Mouse (Mus musculus): ENCODE data around the gene Abcc6. TPM values are rescaled to one million over a fixed set of nuclear protein-coding genes. Genes with fewer than 3 reads are reported as not detected.

Gene Abcc6
- polyA plus RNA-seq, 1 experiment from 2014 or later: 0.11 TPM

DNA sequence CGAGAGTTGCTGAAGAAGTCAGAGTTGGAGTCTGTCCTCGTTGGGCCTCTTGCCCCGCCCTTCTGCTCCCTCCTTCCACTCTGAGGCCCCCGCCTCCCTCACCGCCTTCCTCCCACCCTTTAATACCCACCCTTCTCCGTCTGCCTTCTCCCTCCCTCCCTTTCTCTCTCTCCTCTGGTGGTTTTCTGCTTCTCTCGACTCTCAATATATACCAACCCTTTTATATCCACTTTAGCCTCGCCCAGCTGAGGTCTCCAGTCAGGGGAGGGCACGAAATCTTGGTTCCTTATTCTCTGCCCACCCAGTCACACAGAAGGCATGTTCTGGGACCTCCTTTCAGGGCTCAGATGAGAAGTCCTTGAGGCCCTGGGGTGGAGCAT, 108.9 kb downstream of the Abcc6 start, which contains the start of gene Emp3:
Gene Emp3 (minus strand): TSS at position 163 of the 380 bp plus-strand sequence.
- WGBS: 55% methylated on average over 9 of the region's 9 CpGs
- DNase-seq (ENCODE audit: low spot score) (no peak), ATAC-seq (ENCODE audit: low FRiP score) (no peak)
- no peak within 1 kb of the TSS for H3K4me3 ChIP-seq (ENCODE audit: low read depth, low read length)
- peaks cover 15% of the 10 kb centered on the region for H3K4me1 ChIP-seq (replicated peaks; ENCODE audit: control insufficient read depth, insufficient read depth, low read length)
- no peak within 1 kb of the TSS for H3K4me2 ChIP-seq (replicated peaks; ENCODE audit: low read depth, low read length)
- H3K36me3 ChIP-seq (ENCODE audit: control insufficient read depth, insufficient read depth, low read length): no peaks in the 10 kb centered on the region
- no peaks in the 10 kb centered on the region for H3K9me3 ChIP-seq (ENCODE audit: control insufficient read depth, low read length)
- H3K9ac ChIP-seq (ENCODE audit: low read depth, low read length): no peak within 1 kb of the TSS; the same call in 1 of the 2 replicates
- no peaks in the 10 kb centered on the region for H3K27me3 ChIP-seq (ENCODE audit: control insufficient read depth, insufficient read depth, low read length)
- no peak within 1 kb of the TSS for H3K27ac ChIP-seq (ENCODE audit: low read depth, low read length)

DNA sequence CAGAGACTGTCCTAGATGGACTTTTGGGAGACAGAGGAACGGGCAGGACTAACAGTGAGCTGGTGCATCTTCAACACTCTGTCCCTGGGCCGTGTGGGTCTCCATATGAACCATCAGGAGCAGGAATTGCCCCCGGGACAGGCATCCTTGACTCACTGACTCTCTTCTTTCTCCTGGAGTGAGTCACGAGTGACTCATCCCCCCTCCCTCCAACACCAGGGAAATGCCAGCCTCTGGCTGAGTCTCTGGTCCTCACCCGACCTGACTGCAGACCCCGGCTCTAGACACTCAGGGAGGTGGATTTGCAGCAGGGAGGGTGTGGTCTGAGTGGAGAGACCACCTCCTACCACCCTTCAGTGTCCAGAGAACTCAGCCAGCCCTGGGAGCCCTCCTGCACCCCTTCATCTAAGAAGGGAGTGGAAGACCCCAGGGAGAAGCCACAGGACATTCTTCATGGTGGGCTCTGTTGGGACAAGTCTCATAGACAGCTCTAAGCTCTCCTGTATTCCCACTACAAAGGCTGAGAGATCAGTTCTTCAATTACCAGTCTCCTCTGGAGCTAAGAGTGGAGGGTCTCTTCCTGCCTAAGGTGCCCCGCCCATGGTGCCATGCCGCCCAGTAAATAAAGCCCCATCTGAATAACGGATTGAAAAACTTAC, 109.4 kb downstream of the Abcc6 start:
- H3K9ac ChIP-seq (ENCODE audit: low read depth, low read length): no peak overlapping the region

GRCm38 (mm10) chr7:45919761-45920160, 110.3 kb downstream of the Abcc6 start:
- H3K36me3 ChIP-seq (ENCODE audit: control insufficient read depth, insufficient read depth, low read length): no peaks in the 10 kb centered on the region
- H3K4me2 ChIP-seq (replicated peaks; ENCODE audit: low read depth, low read length): no peak overlapping the region
- H3K9me3 ChIP-seq (ENCODE audit: control insufficient read depth, low read length): no peaks in the 10 kb centered on the region
- ATAC-seq (ENCODE audit: low FRiP score) (no peak), DNase-seq (ENCODE audit: low spot score) (no peak)
- H3K27ac ChIP-seq (ENCODE audit: low read depth, low read length): no peak overlapping the region
- peaks cover 17% of the 10 kb centered on the region for H3K4me1 ChIP-seq (replicated peaks; ENCODE audit: control insufficient read depth, insufficient read depth, low read length)
- no peaks in the 10 kb centered on the region for H3K27me3 ChIP-seq (ENCODE audit: control insufficient read depth, insufficient read depth, low read length)
- 77% methylated on average over 4 of the region's 4 CpGs for WGBS
- no peak overlapping the region for H3K4me3 ChIP-seq (ENCODE audit: low read depth, low read length)
- no peak overlapping the region for H3K9ac ChIP-seq (ENCODE audit: low read depth, low read length)

More for the DNA sequence above, 109.4 kb downstream of the Abcc6 start:
- no peak overlapping the region for H3K4me2 ChIP-seq (replicated peaks; ENCODE audit: low read depth, low read length)
- no peaks in the 10 kb centered on the region for H3K36me3 ChIP-seq (ENCODE audit: control insufficient read depth, insufficient read depth, low read length)
- H3K27me3 ChIP-seq (ENCODE audit: control insufficient read depth, insufficient read depth, low read length): no peaks in the 10 kb centered on the region
- ATAC-seq (ENCODE audit: low FRiP score) (no peak), DNase-seq (ENCODE audit: low spot score) (no peak)
- no peak overlapping the region for H3K4me3 ChIP-seq (ENCODE audit: low read depth, low read length)
- peaks cover 17% of the 10 kb centered on the region for H3K4me1 ChIP-seq (replicated peaks; ENCODE audit: control insufficient read depth, insufficient read depth, low read length)
- 54% methylated on average over 9 of the region's 9 CpGs for WGBS
- no peak overlapping the region for H3K27ac ChIP-seq (ENCODE audit: low read depth, low read length)
- no peaks in the 10 kb centered on the region for H3K9me3 ChIP-seq (ENCODE audit: control insufficient read depth, low read length)

GRCm38 (mm10) chr7:45919083-45919671, 110.9 kb downstream of the Abcc6 start:
- ATAC-seq (ENCODE audit: low FRiP score) (no peak), DNase-seq (ENCODE audit: low spot score) (no peak)
- Histone ChIP-seq H3K27me3 (ENCODE audit: control insufficient read depth, insufficient read depth, low read length) (no peaks in the 10 kb centered on the region), H3K4me1 (replicated peaks; ENCODE audit: control insufficient read depth, insufficient read depth, low read length) (peaks cover 17% of the 10 kb centered on the region), H3K4me3 (ENCODE audit: low read depth, low read length) (no peak overlapping the region), H3K36me3 (ENCODE audit: control insufficient read depth, insufficient read depth, low read length) (no peaks in the 10 kb centered on the region), H3K9me3 (ENCODE audit: control insufficient read depth, low read length) (no peaks in the 10 kb centered on the region), H3K9ac (ENCODE audit: low read depth, low read length) (no peak overlapping the region), H3K4me2 (replicated peaks; ENCODE audit: low read depth, low read length) (no peak overlapping the region), H3K27ac (ENCODE audit: low read depth, low read length) (no peak overlapping the region)
- WGBS: 68% methylated on average over 14 of the region's 14 CpGs

DNA sequence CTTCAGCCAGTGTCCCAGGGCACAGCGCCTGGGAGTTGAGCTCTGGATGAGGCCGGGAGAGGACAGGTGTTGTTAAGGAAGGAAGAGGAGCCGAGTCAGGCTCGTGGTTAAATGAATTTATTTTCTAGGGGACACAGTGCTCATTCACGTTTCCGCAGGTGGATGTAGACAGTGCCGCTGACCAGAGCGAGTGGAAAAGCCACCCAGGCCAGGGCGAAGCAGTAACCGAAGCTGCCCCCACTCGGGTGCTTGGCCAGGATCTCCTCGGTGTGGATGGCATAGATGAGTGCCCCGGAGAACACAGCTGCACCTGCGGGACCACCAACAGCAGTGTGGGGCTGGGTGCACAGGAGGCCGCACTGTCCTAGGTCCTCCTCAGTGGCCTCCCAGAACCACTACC, 112.2 kb downstream of the Abcc6 start:
- Histone ChIP-seq H3K4me2 (replicated peaks; ENCODE audit: low read depth, low read length) (no peak overlapping the region), H3K27me3 (ENCODE audit: control insufficient read depth, insufficient read depth, low read length) (no peaks in the 10 kb centered on the region), H3K27ac (ENCODE audit: low read depth, low read length) (no peak overlapping the region), H3K9me3 (ENCODE audit: control insufficient read depth, low read length) (no peaks in the 10 kb centered on the region), H3K9ac (ENCODE audit: low read depth, low read length) (no peak overlapping the region), H3K36me3 (ENCODE audit: control insufficient read depth, insufficient read depth, low read length) (no peaks in the 10 kb centered on the region), H3K4me3 (ENCODE audit: low read depth, low read length) (no peak overlapping the region), H3K4me1 (replicated peaks; ENCODE audit: control insufficient read depth, insufficient read depth, low read length) (peaks cover 17% of the 10 kb centered on the region)
- DNase-seq (ENCODE audit: low spot score) (no peak), ATAC-seq (ENCODE audit: low FRiP score) (no peak)
- 86% methylated on average over 15 of the region's 15 CpGs for WGBS

Other genes starting within 250 kb of the Abcc6 start
- 6.3 and 9.1 TPM in 2 replicates for gene Lmtk3, start 246.6 kb downstream of the Abcc6 start, polyA plus RNA-seq (2014; fragmentation: Nextera tagmentation; extraction: Ambion mirVana)
- 1.4 and 1.9 TPM in 2 replicates for gene Sult2b1, start 245.6 kb downstream of the Abcc6 start, polyA plus RNA-seq (2014; fragmentation: Nextera tagmentation; extraction: Ambion mirVana)
- gene Cyth2, start 215.7 kb downstream of the Abcc6 start, polyA plus RNA-seq (2014; fragmentation: Nextera tagmentation; extraction: Ambion mirVana): 211 and 248 TPM in 2 replicates
- 0.48 and 0.57 TPM in 2 replicates for gene Kcnj14, start 205.5 kb downstream of the Abcc6 start, polyA plus RNA-seq (2014; fragmentation: Nextera tagmentation; extraction: Ambion mirVana)
- 56.7 and 66.0 TPM in 2 replicates for gene Grwd1, start 199.4 kb downstream of the Abcc6 start, polyA plus RNA-seq (2014; fragmentation: Nextera tagmentation; extraction: Ambion mirVana)
- gene Kdelr1, start 157.5 kb downstream of the Abcc6 start, polyA plus RNA-seq (2014; fragmentation: Nextera tagmentation; extraction: Ambion mirVana): 75.9 and 99.4 TPM in 2 replicates
- gene Grin2d, start 151.9 kb downstream of the Abcc6 start, polyA plus RNA-seq (2014; fragmentation: Nextera tagmentation; extraction: Ambion mirVana): 0.39 and 0.42 TPM in 2 replicates
- 0.63 and 0.99 TPM in 2 replicates for gene Syngr4, start 133.6 kb downstream of the Abcc6 start, polyA plus RNA-seq (2014; fragmentation: Nextera tagmentation; extraction: Ambion mirVana)
- 3.1 and 4.6 TPM in 2 replicates for gene Tmem143, start 133.4 kb downstream of the Abcc6 start, polyA plus RNA-seq (2014; fragmentation: Nextera tagmentation; extraction: Ambion mirVana)
- gene Emp3, start 108.9 kb downstream of the Abcc6 start, polyA plus RNA-seq (2014; fragmentation: Nextera tagmentation; extraction: Ambion mirVana): 28.3 and 40.5 TPM in 2 replicates
- 3.3 and 5.3 TPM in 2 replicates for gene Ccdc114, start 106.2 kb downstream of the Abcc6 start, polyA plus RNA-seq (2014; fragmentation: Nextera tagmentation; extraction: Ambion mirVana)
- gene Nomo1, start 3.4 kb upstream of the Abcc6 start, polyA plus RNA-seq (2014; fragmentation: Nextera tagmentation; extraction: Ambion mirVana): 13.8 and 14.9 TPM in 2 replicates
- 0.25 and 0.49 TPM in 2 replicates for gene Kcnj11, start 70.5 kb upstream of the Abcc6 start, polyA plus RNA-seq (2014; fragmentation: Nextera tagmentation; extraction: Ambion mirVana)
- gene Abcc8, start 149.7 kb upstream of the Abcc6 start, polyA plus RNA-seq (2014; fragmentation: Nextera tagmentation; extraction: Ambion mirVana): 1.4 and 1.8 TPM in 2 replicates
- 3.0 and 3.4 TPM in 2 replicates for gene Ush1c, start 208.2 kb upstream of the Abcc6 start, polyA plus RNA-seq (2014; fragmentation: Nextera tagmentation; extraction: Ambion mirVana)
- 0.45 and 0.71 TPM in 2 replicates for gene Otog, start 210.7 kb upstream of the Abcc6 start, polyA plus RNA-seq (2014; fragmentation: Nextera tagmentation; extraction: Ambion mirVana)

Data from hindbrain, embryonic 11.5 days (tissue).